Mouse (Mus musculus) forebrain, embryonic 11.5 days (tissue): Measurements from ENCODE around the gene Gtsf1. TPM values are rescaled to one million over a fixed set of nuclear protein-coding genes. Genes with fewer than 3 reads are reported as not detected.

Experiments
- ATAC-seq: fragments of 200-750 bp; cut with Nextera tagmentation; replicated peaks from 2 replicates; pipeline ENCODE4 v1.8.0; 2017; ENCODE audit warnings: moderate TSS enrichment; ENCODE audit not compliant: low FRiP score
- DNase-seq: peaks from one replicate; pipeline ENCODE4 v3.0.0-alpha.2; 2017; ENCODE audit warnings: low spot score
- H3K27ac ChIP-seq: fragments of 300-500 bp; sonication (generic); 2 replicates; pipeline ENCODE4 v1.5.1; 2014; ENCODE audit warnings: low read depth, low read length
- H3K27me3 ChIP-seq: fragments of 300-500 bp; sonication (generic); 2 replicates; pipeline ENCODE4 v1.6.1; 2014; ENCODE audit warnings: mild to moderate bottlenecking, low read length, mixed read lengths; ENCODE audit not compliant: control insufficient read depth, insufficient read depth
- H3K36me3 ChIP-seq: fragments of 300-500 bp; sonication (generic); 2 replicates; pipeline ENCODE4 v1.6.1; 2014; ENCODE audit warnings: mild to moderate bottlenecking, low read length, moderate library complexity, mixed read lengths; ENCODE audit not compliant: control insufficient read depth, insufficient read depth
- H3K4me1 ChIP-seq: fragments of 300-500 bp; sonication (generic); replicated peaks from 2 replicates; pipeline ENCODE4 v1.6.1; 2014; ENCODE audit warnings: low read length, mixed read lengths; ENCODE audit not compliant: control insufficient read depth, insufficient read depth
- H3K4me2 ChIP-seq: fragments of 300-500 bp; sonication (generic); 2 replicates; pipeline ENCODE4 v1.6.1; 2014; ENCODE audit warnings: low read depth, mild to moderate bottlenecking, low read length, moderate library complexity, mixed read lengths; ENCODE audit not compliant: severe bottlenecking
- H3K4me3 ChIP-seq: fragments of 300-500 bp; sonication (generic); 2 replicates; pipeline ENCODE4 v1.5.1; 2014; ENCODE audit warnings: low read depth, low read length
- H3K9ac ChIP-seq: fragments of 300-500 bp; sonication (generic); 2 replicates; pipeline ENCODE4 v1.6.1; 2014; ENCODE audit warnings: low read length
- H3K9me3 ChIP-seq: fragments of 300-500 bp; sonication (generic); 2 replicates; pipeline ENCODE4 v1.6.1; 2016; ENCODE audit warnings: low read length, mixed read lengths; ENCODE audit not compliant: control insufficient read depth
- WGBS: fragments of 180-500 bp; shearing (Covaris S2); extraction: QIAGEN DNeasy Blood & Tissue Kit; methylation state at CpG from one replicate; pipeline ENCODE4 v1.1.7; 2014; 5-methylcytosine and 5-hydroxymethylcytosine counted together
- polyA plus RNA-seq: library from polyadenylated mRNA; unstranded; fragments of >200 nt; fragmentation: Nextera tagmentation; extraction: Ambion mirVana; gene quantifications from 2 replicates; pipeline ENCODE4 v1.2.1, GENCODE M21; 2014

Gtsf1 gene
- polyA plus RNA-seq, 1 experiment from 2014 or later: not detected

DNA sequence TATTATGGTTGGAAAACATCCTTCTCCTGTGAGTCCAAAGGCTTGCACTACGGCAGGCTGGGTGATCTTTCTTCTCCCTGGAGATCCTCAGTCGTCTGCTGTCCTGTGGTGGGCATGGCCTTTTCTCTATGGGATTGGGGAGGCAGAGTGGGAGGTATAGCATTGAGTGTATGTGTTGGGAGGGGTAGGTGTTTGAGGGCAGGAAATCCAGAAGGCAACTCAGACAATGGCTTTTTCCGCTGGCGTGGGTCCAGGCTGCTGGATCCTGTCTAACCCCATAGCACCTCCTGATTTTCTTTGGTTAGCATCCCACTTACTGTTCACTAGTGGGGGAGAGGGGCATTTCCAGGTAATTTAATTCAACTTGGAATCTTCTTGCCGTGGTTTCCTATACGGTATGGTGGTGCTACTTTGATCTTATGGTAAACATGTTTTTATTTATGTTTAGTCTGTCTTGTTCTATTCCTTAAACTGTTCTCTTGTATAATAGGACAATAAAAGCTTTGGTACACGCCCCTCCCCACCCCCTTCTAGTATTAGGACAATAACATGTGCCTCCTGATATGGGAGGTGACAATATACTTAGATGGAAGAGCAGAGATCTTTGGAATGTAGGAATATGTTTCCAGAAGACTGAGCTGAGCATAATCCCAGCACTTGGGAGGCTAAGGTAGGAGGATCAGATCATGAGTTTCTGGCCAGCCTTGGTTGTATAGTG, 46.3 kb downstream of the Gtsf1 start:
- H3K27me3 ChIP-seq: no peaks in the 10 kb centered on the region

DNA sequence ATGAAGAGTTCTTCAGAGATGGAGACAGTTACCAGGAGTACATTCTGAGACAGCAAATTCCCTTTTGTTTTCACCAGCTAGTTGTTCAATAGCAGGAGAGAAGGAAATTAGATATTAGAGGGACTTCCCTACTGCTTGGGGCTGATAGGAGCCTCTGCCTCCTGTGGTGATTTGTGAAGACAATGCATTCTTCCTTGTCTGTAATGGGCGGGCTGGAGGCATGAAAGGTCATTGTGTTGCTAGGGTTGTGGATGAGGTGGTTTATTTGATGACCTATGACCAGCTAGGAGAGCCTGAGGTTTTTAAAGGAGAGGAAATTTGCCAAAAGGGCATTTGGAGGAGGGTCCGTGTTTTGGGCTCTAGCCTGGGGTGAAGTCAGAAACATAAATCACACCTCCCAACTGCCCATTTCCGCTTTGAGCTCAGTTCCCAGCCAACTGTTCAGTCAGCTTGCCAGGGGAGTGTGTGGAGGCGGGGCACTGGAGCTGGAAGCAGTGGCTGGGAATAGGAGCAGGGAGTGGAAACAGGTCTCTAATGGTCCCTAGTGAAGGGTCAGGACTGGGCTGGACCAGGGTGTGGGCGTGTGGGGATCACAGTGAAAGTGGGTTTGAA, 47.4 kb downstream of the Gtsf1 start:
- WGBS: 41% methylated on average over 5 of the region's 5 CpGs
- Histone ChIP-seq H3K27ac (no peak overlapping the region), H3K9ac (no peak overlapping the region), H3K27me3 (no peaks in the 10 kb centered on the region), H3K4me1 (no peaks in the 10 kb centered on the region), H3K4me3 (no peak overlapping the region), H3K36me3 (no peaks in the 10 kb centered on the region), H3K4me2 (no peak overlapping the region), H3K9me3 (no peaks in the 10 kb centered on the region)
- no peak for ATAC-seq
- no peak for DNase-seq

More for the DNA sequence above, 46.3 kb downstream of the Gtsf1 start:
- no peak overlapping the region for H3K4me3 ChIP-seq
- 78% methylated on average over 7 of the region's 7 CpGs for WGBS
- no peaks in the 10 kb centered on the region for H3K36me3 ChIP-seq
- H3K4me2 ChIP-seq: no peak overlapping the region
- no peak overlapping the region for H3K9ac ChIP-seq
- no peaks in the 10 kb centered on the region for H3K4me1 ChIP-seq
- no peak for DNase-seq
- H3K9me3 ChIP-seq: no peaks in the 10 kb centered on the region
- no peak for ATAC-seq
- no peak overlapping the region for H3K27ac ChIP-seq

DNA sequence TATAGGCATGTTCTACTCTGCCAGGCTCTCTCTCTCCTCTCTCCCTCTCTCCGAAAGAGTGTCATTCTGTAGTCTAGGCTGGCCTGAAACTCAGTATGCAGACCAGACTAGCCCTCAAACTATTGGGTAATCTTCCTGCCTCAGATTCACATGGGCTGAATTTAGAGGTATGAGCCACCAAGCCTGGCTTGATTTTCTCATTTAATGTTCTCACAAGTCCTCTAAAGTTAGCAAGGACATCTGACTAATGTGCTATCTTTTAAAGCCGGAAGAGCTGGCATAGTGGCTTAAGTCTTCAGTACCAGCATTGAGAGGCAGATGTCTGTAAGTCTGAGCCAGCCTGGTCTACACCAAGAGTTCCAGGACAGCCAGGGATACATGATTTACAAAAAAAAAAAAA, 48.2 kb downstream of the Gtsf1 start:
- Histone ChIP-seq H3K9ac (no peak overlapping the region), H3K27ac (no peak overlapping the region), H3K4me1 (no peaks in the 10 kb centered on the region), H3K9me3 (no peaks in the 10 kb centered on the region), H3K4me2 (no peak overlapping the region), H3K36me3 (no peaks in the 10 kb centered on the region), H3K4me3 (no peak overlapping the region), H3K27me3 (no peaks in the 10 kb centered on the region)
- 85% methylated on average over 2 of the region's 2 CpGs for whole genome bisulfite sequencing
- ATAC-seq: no peak
- no peak for DNase-seq

DNA sequence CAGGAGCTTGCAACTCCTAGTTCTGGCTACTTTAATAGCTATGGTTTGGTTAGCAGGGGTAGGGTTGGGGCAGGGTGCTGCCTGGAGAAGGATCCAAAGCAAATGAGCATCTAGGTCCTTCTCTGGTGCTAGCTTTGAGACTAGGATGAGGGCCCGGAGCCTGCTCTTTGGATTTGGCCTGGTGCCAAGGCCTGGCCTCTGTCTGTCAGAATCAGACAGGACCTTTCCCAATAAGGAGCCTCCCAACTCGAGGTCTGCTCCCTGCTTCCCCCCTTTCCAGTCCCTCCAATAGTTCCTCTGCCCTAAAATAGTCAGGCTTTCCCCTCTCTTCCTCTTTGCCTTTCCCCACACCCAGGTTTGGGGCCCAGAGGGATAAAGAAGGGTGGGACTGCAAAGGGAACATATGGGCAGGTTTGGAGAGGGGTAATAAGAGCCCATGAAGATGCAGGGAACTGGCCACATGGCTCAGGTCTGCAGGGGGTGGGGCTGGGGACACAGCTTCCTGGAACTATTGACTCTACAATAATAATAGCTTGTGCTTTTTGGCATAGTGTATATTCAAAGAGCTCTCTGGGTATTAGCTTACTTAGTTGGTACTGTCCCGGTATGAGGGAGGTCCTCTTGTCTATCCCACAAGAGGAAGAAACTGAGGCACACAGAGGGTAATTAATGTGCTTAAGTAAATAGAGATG, 51.5 kb downstream of the Gtsf1 start:
- H3K4me3 ChIP-seq: no peak overlapping the region
- no peak overlapping the region for H3K4me2 ChIP-seq
- no peaks in the 10 kb centered on the region for H3K27me3 ChIP-seq
- H3K27ac ChIP-seq: no peak overlapping the region
- no peaks in the 10 kb centered on the region for H3K9me3 ChIP-seq
- ATAC-seq: no peak
- H3K9ac ChIP-seq: no peak overlapping the region
- H3K4me1 ChIP-seq: no peaks in the 10 kb centered on the region
- 63% methylated on average over 3 of the region's 3 CpGs for WGBS
- no peak for DNase-seq
- no peaks in the 10 kb centered on the region for H3K36me3 ChIP-seq

DNA sequence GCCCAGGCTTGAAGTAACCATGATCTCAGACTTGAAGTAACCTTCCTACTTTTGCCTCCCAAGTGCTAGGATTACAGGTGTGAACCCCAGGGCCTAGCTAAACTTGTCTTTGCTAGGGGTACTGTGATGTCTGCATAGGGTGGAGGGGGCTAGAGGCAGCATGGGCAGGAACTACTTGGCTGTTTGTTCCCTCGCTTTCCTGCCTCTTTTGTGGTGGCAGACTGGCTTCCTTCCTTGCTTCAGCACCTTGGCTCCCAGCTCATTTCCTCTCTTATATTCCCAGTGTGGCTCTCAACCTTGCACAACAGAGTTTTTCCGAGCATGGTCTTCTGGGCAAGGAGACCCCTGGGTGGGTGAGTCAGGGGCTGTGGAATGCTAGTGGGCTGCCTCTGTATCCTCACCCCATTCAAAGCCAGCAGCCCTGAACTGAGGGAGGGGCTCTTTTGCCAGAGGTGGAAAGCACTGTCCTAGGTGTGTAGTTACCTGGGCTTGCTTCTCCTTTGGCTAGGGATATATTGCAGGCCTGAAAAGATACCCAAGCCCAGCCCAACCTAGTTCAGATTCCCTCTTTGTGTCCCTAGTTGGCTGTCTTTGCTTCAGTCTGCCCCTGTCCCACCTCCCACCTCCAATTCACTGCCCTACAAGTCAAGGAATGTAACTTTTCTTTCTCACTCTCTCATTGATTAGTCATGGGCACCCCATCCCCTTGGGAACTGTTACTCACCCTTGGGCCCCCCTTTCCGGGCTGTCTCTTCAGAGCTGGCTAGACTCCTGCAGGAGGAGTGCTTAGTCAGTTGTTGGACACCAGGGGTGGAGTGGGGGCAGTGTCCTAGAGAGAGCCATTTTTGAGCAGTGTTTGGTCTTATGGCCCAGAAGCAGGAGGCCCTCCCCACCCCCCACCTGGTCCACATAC, 52.3 kb downstream of the Gtsf1 start:
- Histone ChIP-seq H3K4me1 (no peaks in the 10 kb centered on the region), H3K4me3 (no peak overlapping the region), H3K36me3 (no peaks in the 10 kb centered on the region), H3K9me3 (no peaks in the 10 kb centered on the region), H3K27ac (no peak overlapping the region), H3K4me2 (no peak overlapping the region), H3K27me3 (no peaks in the 10 kb centered on the region), H3K9ac (no peak overlapping the region)
- 71% methylated on average over 3 of the region's 3 CpGs for WGBS
- no peak for DNase-seq
- ATAC-seq: no peak

DNA sequence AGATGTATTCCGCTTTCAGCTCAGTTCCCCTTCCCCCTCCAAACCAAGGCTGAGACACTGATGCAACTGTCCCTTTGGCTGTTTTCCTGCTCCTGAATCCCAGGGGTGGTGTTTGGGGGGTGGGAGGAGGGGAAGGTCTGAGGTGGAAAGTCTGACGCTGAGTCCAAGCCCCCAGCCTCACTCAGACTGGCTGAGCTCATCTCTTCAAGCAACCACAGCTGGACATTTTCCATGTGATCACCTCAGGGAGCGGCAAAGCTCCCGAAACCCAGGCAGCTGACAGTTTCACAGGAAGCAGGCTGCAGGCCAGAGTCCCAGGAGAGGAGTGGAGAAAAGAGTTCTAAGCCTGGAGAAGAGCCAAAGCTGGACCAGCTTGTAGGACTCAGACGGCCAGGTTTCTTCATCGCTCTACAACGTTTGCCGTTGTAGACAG, 53.4 kb downstream of the Gtsf1 start:
- H3K4me1 ChIP-seq: no peaks in the 10 kb centered on the region
- ATAC-seq (no peak), DNase-seq (no peak)
- H3K4me3 ChIP-seq: no peak overlapping the region
- H3K27ac ChIP-seq: no peak overlapping the region
- H3K9ac ChIP-seq: no peak overlapping the region
- H3K9me3 ChIP-seq: no peaks in the 10 kb centered on the region
- WGBS: 82% methylated on average over 8 of the region's 8 CpGs
- H3K27me3 ChIP-seq: no peaks in the 10 kb centered on the region
- H3K36me3 ChIP-seq: no peaks in the 10 kb centered on the region
- no peak overlapping the region for H3K4me2 ChIP-seq

DNA sequence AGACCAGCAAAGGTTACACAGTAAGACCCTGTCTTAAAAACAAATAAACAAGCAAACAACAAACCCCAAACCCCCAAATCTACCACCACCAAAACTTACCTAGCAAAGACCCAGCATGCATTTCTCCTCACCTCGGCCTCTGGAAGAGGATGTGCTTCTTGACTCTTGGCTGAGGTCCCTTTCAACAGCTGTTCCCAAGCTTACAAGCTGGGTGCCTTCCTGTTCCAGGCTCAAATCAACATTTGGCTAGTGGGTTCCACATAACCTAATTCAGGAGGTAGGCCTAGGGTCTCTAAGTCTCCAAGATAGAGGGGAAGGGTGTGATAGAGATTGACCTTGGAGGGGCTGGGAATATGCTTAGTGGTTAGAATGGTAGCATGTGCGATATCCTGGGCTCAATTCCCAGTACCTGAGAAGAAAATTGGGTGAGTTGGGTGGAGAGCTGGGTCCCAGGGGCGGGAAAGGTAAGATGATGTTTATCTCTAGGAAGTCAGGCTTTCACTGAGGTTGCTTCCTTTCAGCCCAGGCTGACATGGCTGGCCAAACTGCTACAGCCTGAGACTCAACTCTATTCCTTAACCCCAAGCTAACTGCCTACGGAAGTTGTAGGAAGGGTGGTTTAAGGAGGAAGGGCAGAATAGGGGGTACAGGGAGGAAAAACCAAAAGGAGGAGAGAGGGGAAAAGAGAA, 55.0 kb downstream of the Gtsf1 start:
- DNase-seq (no peak), ATAC-seq (no peak)
- no peaks in the 10 kb centered on the region for H3K9me3 ChIP-seq
- no peaks in the 10 kb centered on the region for H3K27me3 ChIP-seq
- no peaks in the 10 kb centered on the region for H3K36me3 ChIP-seq
- 81% methylated on average over 4 of the region's 4 CpGs for WGBS
- H3K4me1 ChIP-seq: no peaks in the 10 kb centered on the region
- no peak overlapping the region for H3K27ac ChIP-seq
- no peak overlapping the region for H3K9ac ChIP-seq
- no peak overlapping the region for H3K4me2 ChIP-seq
- H3K4me3 ChIP-seq: no peak overlapping the region

DNA sequence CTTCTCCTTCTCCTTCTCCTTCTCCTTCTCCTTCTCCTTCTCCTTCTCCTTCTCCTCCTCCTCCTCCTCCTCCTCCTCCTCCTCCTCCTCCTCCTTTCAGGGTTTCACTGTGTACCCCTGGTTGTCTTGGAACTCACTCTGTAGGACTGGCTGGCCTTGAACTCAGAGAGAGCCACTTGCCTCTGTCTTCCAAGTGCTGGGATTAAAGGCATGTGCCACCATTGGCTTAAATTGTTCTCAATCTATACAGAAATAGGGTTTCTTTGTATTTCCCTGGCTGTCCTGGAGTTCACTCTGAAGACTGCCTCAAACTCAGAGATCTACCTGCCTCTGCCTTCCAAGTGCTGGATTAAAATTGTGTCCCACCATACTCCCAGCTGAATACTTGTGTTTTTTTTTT, 57.8 kb downstream of the Gtsf1 start:
- Histone ChIP-seq H3K4me3 (no peak overlapping the region), H3K27me3 (no peaks in the 10 kb centered on the region), H3K36me3 (no peaks in the 10 kb centered on the region), H3K27ac (no peak overlapping the region), H3K9ac (no peak overlapping the region), H3K4me2 (no peak overlapping the region), H3K9me3 (no peaks in the 10 kb centered on the region), H3K4me1 (no peaks in the 10 kb centered on the region)
- ATAC-seq (no peak), DNase-seq (no peak)
